Mouse (Mus musculus): ENCODE measurements around the gene Zfp661.

DNA sequence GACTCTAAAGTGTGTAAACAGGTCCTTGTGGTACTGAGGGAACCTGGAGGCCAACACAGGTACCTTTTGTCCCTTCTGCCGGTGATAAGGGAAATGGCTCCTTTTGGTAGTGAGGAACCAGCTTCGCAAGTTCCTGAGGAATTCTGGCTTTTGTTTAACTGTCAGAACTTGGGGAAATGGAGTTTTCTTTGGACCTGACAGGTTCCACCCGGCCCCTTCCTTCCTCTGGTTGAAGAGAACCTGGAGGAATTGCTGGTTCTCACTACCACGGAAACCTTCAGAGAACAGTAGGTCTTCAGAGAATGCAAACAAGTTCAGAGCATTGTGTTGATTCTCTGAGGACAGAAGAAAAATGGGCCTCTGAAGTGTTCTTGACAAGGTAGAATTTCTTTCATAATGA is 24.5 kb upstream of the Zfp661 start:
- TF ChIP-seq CTCF (IDR thresholded peaks at IDR 0.05; ENCODE audit: insufficient read depth, low read depth, low read length) (no peak), POLR2A (IDR thresholded peaks at IDR 0.05; ENCODE audit: insufficient read depth, low read depth, low read length) (no peak)
